Mouse (Mus musculus) kidney, adult 2 months (tissue): Measurements from ENCODE around the gene Chgb. TPM values are rescaled to one million over a fixed set of nuclear protein-coding genes. Genes with fewer than 3 reads are reported as not detected.

Experiments used
- DNase-seq: peaks from one replicate; pipeline ENCODE4 v3.0.0; 2021
- H3K27ac ChIP-seq: fragments of 200-500 bp; 2 replicates; pipeline ENCODE4 v1.5.1; 2012; ENCODE audit warnings: low read depth, low read length, control low read depth, inconsistent platforms; ENCODE audit not compliant: insufficient read depth
- H3K27me3 ChIP-seq: fragments of 200-500 bp; replicated peaks from 2 replicates; pipeline ENCODE4 v1.6.1; 2012; ENCODE audit warnings: mild to moderate bottlenecking, moderate library complexity, low read length, inconsistent platforms; ENCODE audit not compliant: control insufficient read depth, insufficient read depth
- H3K36me3 ChIP-seq: fragments of 200-500 bp; 2 replicates; pipeline ENCODE4 v1.6.1; 2012; ENCODE audit warnings: mild to moderate bottlenecking, moderate library complexity, low read length, inconsistent platforms; ENCODE audit not compliant: control insufficient read depth, insufficient read depth
- H3K4me1 ChIP-seq: fragments of 200-500 bp; 2 replicates; pipeline ENCODE4 v1.6.1; 2011; ENCODE audit warnings: low read length; ENCODE audit not compliant: control insufficient read depth, insufficient read depth
- H3K4me3 ChIP-seq: fragments of 200-500 bp; 2 replicates; pipeline ENCODE4 v1.5.1; 2011; ENCODE audit warnings: mild to moderate bottlenecking, low read depth, low read length, control low read depth; ENCODE audit not compliant: insufficient read depth
- CTCF ChIP-seq: fragments of 200-500 bp; conservative IDR thresholded peaks from 2 replicates; pipeline ENCODE4 v1.5.1; 2011; ENCODE audit warnings: low read depth, mild to moderate bottlenecking, control low read depth, low read length, moderate library complexity, mixed read lengths; ENCODE audit not compliant: insufficient read depth, insufficient read length
- POLR2A ChIP-seq: fragments of 200-500 bp; IDR thresholded peaks from one replicate; pipeline ENCODE4 v1.6.1; 2011; ENCODE audit warnings: low read depth, low read length, control low read depth
- WGBS: fragments of 180-500 bp; shearing (Covaris S2); methylation state at CpG from one replicate; pipeline ENCODE4 v1.1.7; 2018; 5-methylcytosine and 5-hydroxymethylcytosine counted together
- polyA plus RNA-seq: library from polyadenylated mRNA; depleted of rRNA; stranded (reverse); fragments of >200 nt; gene quantifications from 2 replicates; pipeline ENCODE4 v1.2.3, GENCODE M21; 2012

Gene Chgb
- polyA plus RNA-seq, 1 experiment, result 0.19 TPM

DNA sequence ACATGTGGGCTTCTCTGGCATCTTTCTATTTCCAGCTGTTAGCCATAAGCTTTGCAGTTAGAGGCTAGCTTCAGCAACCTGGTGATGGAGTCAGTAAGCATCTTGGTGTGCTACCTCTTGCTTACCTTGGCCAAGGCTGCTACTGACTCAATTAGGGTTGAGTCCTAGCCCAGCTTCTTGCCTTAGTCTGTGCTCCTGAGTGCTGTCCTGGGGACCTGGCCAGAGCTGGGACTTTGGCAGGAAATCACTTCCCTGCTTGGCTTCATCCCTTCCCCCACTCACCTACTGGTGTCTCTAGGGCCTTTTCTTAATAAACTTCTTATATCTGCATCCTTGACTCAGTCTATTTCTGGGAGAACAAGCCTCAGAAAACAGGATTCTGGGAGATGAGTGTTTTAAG, 30.4 kb upstream of the Chgb start:
- no peak overlapping the region for H3K27ac ChIP-seq
- no peaks in the 10 kb centered on the region for H3K36me3 ChIP-seq
- no peaks in the 10 kb centered on the region for H3K4me1 ChIP-seq
- H3K4me3 ChIP-seq, result no peak overlapping the region
- TF ChIP-seq POLR2A (no peak), CTCF (no peak)
- DNase-seq, result no peak
- H3K27me3 ChIP-seq, result no peaks in the 10 kb centered on the region

GRCm38 (mm10) chr2:132751141-132752066, 29.7 kb upstream of the Chgb start:
- no peaks in the 10 kb centered on the region for H3K27me3 ChIP-seq
- no peaks in the 10 kb centered on the region for H3K4me1 ChIP-seq
- WGBS, result 69% methylated on average over 15 of the region's 15 CpGs
- DNase-seq, result no peak
- H3K27ac ChIP-seq, result no peak overlapping the region
- no peak for TF ChIP-seq CTCF
- no peak for TF ChIP-seq POLR2A
- H3K36me3 ChIP-seq, result no peaks in the 10 kb centered on the region
- no peak overlapping the region for H3K4me3 ChIP-seq

GRCm38 (mm10) chr2:132752398-132752797, 28.7 kb upstream of the Chgb start:
- TF ChIP-seq POLR2A, result no peak
- no peak for TF ChIP-seq CTCF
- Histone ChIP-seq H3K4me3 (no peak overlapping the region), H3K27me3 (no peaks in the 10 kb centered on the region), H3K4me1 (no peaks in the 10 kb centered on the region), H3K36me3 (no peaks in the 10 kb centered on the region), H3K27ac (no peak overlapping the region)
- DNase-seq, result no peak
- 83% methylated on average over 2 of the region's 2 CpGs for WGBS

- TF ChIP-seq POLR2A (no peak), CTCF (no peak)
- Histone ChIP-seq H3K4me1 (no peaks in the 10 kb centered on the region), H3K27me3 (no peaks in the 10 kb centered on the region), H3K36me3 (no peaks in the 10 kb centered on the region), H3K27ac (no peak overlapping the region), H3K4me3 (no peak overlapping the region)
- DNase-seq, result no peak
- WGBS, result 80% methylated on average over 3 of the region's 3 CpGs
Observed at GRCm38 (mm10) chr2:132753137-132753536, 27.9 kb upstream of the Chgb start.

- Histone ChIP-seq H3K27me3 (no peaks in the 10 kb centered on the region), H3K4me3 (no peak overlapping the region), H3K27ac (no peak overlapping the region), H3K36me3 (no peaks in the 10 kb centered on the region), H3K4me1 (no peaks in the 10 kb centered on the region)
- no peak for TF ChIP-seq CTCF
- WGBS, result 79% methylated on average over 5 of the region's 5 CpGs
- DNase-seq, result no peak
Observed at GRCm38 (mm10) chr2:132757911-132758310, 23.2 kb upstream of the Chgb start.

DNA sequence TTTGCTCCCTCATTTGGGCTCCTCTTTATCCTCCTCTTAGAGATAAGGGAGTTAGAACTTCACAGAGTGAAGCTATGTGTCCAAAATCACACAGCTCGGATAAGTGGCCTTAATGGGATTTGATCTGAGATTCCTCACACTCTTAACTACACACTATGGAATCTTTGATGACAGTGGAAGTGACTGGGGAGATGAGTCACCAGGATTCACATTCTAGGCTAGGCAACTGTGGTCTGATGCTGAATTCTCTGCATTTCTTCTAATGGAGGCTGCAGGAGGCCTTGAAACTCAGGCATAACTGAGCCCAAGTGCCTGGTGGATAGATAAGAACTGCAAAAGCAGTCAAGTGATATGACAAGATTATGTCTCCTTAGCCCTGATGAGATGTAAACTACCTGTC, 10.3 kb upstream of the Chgb start:
- TF ChIP-seq CTCF (no peak), POLR2A (no peak)
- H3K4me3 ChIP-seq, result no peak overlapping the region
- no peaks in the 10 kb centered on the region for H3K27me3 ChIP-seq
- no peak for DNase-seq
- 82% methylated on average over 1 of the region's 1 CpGs for WGBS
- H3K27ac ChIP-seq, result no peak overlapping the region
- H3K36me3 ChIP-seq, result no peaks in the 10 kb centered on the region
- no peaks in the 10 kb centered on the region for H3K4me1 ChIP-seq

- Histone ChIP-seq H3K36me3 (no peaks in the 10 kb centered on the region), H3K4me1 (no peaks in the 10 kb centered on the region), H3K27ac (no peak overlapping the region), H3K27me3 (no peaks in the 10 kb centered on the region), H3K4me3 (no peak overlapping the region)
- WGBS, result under 1% methylated on average over 41 of the region's 41 CpGs
- no peak for TF ChIP-seq CTCF
- TF ChIP-seq POLR2A, result no peak
- DNase-seq, result peak; percentile 85
Observed at GRCm38 (mm10) chr2:132781439-132782068, 476 bp downstream of the Chgb start.
